ENCODE assay signal across 8 mouse cellular contexts in genomic region chr1:41001154-41001949, GRCm38 (mm10).
DNase-seq lines count a peak whose midpoint lies in the region; ATAC-seq lines count a peak whose summit lies in the region.

No protein-coding gene starts in this region.

- H3K27ac ChIP-seq in liver, embryonic 11.5 days (ENCODE audit: low read depth, low read length), result no peak overlapping the region
- H3K27ac ChIP-seq in hindbrain, embryonic 14.5 days, result no peak overlapping the region

- 61% methylated on average over 13 of the region's 13 CpGs for WGBS in liver, embryonic 11.5 days
- 43% methylated on average over 13 of the region's 13 CpGs for WGBS in hindbrain, embryonic 14.5 days

- no peaks in the 10 kb centered on the region for H3K9me3 ChIP-seq in liver, embryonic 11.5 days (ENCODE audit: control insufficient read depth, low read length)
- H3K9me3 ChIP-seq in hindbrain, embryonic 14.5 days (ENCODE audit: control insufficient read depth, low read length), result no peaks in the 10 kb centered on the region

- intact Hi-C loops in left cerebral cortex, postnatal 25 days (cut with DNase I), result loop anchor here (5.0 to 10.0 kb wide), 3 partner anchors 151 to 1713 kb away; no protein-coding TSS in a partner anchor

- ATAC-seq in liver, embryonic 11.5 days (replicated peaks; ENCODE audit: low FRiP score), result no peak
- ATAC-seq in hindbrain, embryonic 14.5 days (ENCODE audit: low FRiP score), result peak; percentile 69; the same call in 1 of the 2 replicates
- no peak for ATAC-seq in megakaryocyte-erythroid progenitor cell, adult 5-6 weeks (replicated peaks; ENCODE audit: low FRiP score, low TSS enrichment, poor library complexity, severe bottlenecking)

- DNase-seq in liver, result peak; percentile 11
- no peak for DNase-seq in liver, embryonic 11.5 days (ENCODE audit: low spot score)
- peak; percentile 78 for DNase-seq in embryo, embryonic 11 days
- peak; percentile 78 for DNase-seq in hindbrain, embryonic 14.5 days (ENCODE audit: low spot score)
- DNase-seq in left cerebral cortex, postnatal 25 days (ENCODE audit: low spot score in 2 of 2), result peak; percentile 52 to 85
- DNase-seq in right cerebral cortex, adult 18-20 months, result peak; percentile 67
- DNase-seq in gastrocnemius, adult 18-20 months (ENCODE audit: low spot score), result no peak

- H3K27me3 ChIP-seq in liver, embryonic 11.5 days (replicated peaks; ENCODE audit: control insufficient read depth, insufficient read depth, low read length), result no peaks in the 10 kb centered on the region
- no peaks in the 10 kb centered on the region for H3K27me3 ChIP-seq in hindbrain, embryonic 14.5 days (ENCODE audit: control insufficient read depth, insufficient read depth, low read length)

- no peak overlapping the region for H3K4me3 ChIP-seq in liver, embryonic 11.5 days (ENCODE audit: low read depth, low read length)
- H3K4me3 ChIP-seq in hindbrain, embryonic 14.5 days (replicated peaks; ENCODE audit: low read length), result no peak overlapping the region

- no peaks in the 10 kb centered on the region for H3K4me1 ChIP-seq in liver, embryonic 11.5 days (replicated peaks; ENCODE audit: control insufficient read depth, insufficient read depth, low read length)
- no peaks in the 10 kb centered on the region for H3K4me1 ChIP-seq in hindbrain, embryonic 14.5 days (replicated peaks; ENCODE audit: control insufficient read depth, insufficient read depth, low read length)

- H3K4me2 ChIP-seq in liver, embryonic 11.5 days, result no peak overlapping the region
- H3K4me2 ChIP-seq in hindbrain, embryonic 14.5 days (replicated peaks), result no peak overlapping the region

- no peak overlapping the region for H3K9ac ChIP-seq in liver, embryonic 11.5 days (ENCODE audit: low read depth, low read length)
- H3K9ac ChIP-seq in hindbrain, embryonic 14.5 days, result no peak overlapping the region

- no peaks in the 10 kb centered on the region for H3K36me3 ChIP-seq in liver, embryonic 11.5 days (ENCODE audit: control insufficient read depth, insufficient read depth, low read length)
- no peaks in the 10 kb centered on the region for H3K36me3 ChIP-seq in hindbrain, embryonic 14.5 days (replicated peaks; ENCODE audit: control insufficient read depth, insufficient read depth)

Comparison
In these comparisons a context has a peak if more than half of its experiments do, and no peak if none do; other contexts are left out.
1. DNase-seq: peak in liver (single experiment), embryo, embryonic 11 days (single experiment), hindbrain, embryonic 14.5 days (single experiment), left cerebral cortex, postnatal 25 days (2 of 2) and right cerebral cortex, adult 18-20 months (single experiment); none in liver, embryonic 11.5 days (single experiment) and gastrocnemius, adult 18-20 months (single experiment).